Mouse (Mus musculus) limb, embryonic 13.5 days (tissue): ENCODE results near the gene Trpv4. TPM values are rescaled to one million over a fixed set of nuclear protein-coding genes. Genes with fewer than 3 reads are reported as not detected.

ENCODE experiments used
- ATAC-seq: fragments of 200-750 bp; cut with Nextera tagmentation; 2 replicates; pipeline ENCODE4 v1.8.0; 2017; ENCODE audit warnings: low read depth, moderate number of reproducible peaks, moderate TSS enrichment; ENCODE audit not compliant: low FRiP score
- H3K27ac ChIP-seq: fragments of 300-500 bp; sonication (generic); 2 replicates; pipeline ENCODE4 v1.5.1; 2015; ENCODE audit warnings: inconsistent platforms, mild to moderate bottlenecking, moderate library complexity
- H3K27me3 ChIP-seq: fragments of 300-500 bp; sonication (generic); 2 replicates; pipeline ENCODE4 v1.6.1; 2015; ENCODE audit warnings: mild to moderate bottlenecking, inconsistent platforms
- H3K36me3 ChIP-seq: fragments of 300-500 bp; sonication (generic); 2 replicates; pipeline ENCODE4 v1.6.1; 2015; ENCODE audit warnings: inconsistent platforms, mild to moderate bottlenecking, moderate library complexity
- H3K4me1 ChIP-seq: fragments of 300-500 bp; sonication (generic); 2 replicates; pipeline ENCODE4 v1.6.1; 2015; ENCODE audit warnings: inconsistent platforms
- H3K4me2 ChIP-seq: fragments of 300-500 bp; sonication (generic); replicated peaks from 2 replicates; pipeline ENCODE4 v1.6.1; 2015; ENCODE audit warnings: inconsistent platforms, mild to moderate bottlenecking, moderate library complexity
- H3K4me3 ChIP-seq: fragments of 300-500 bp; sonication (generic); 2 replicates; pipeline ENCODE4 v1.5.1; 2015; ENCODE audit warnings: moderate library complexity, mild to moderate bottlenecking, inconsistent platforms
- H3K9ac ChIP-seq: fragments of 300-500 bp; sonication (generic); 2 replicates; pipeline ENCODE4 v1.6.1; 2015; ENCODE audit warnings: mild to moderate bottlenecking, inconsistent platforms
- H3K9me3 ChIP-seq: fragments of 300-500 bp; sonication (generic); 2 replicates; pipeline ENCODE4 v1.6.1; 2016; ENCODE audit warnings: inconsistent platforms
- WGBS: fragments of 180-500 bp; shearing (Covaris S2); methylation state at CpG from one replicate; pipeline ENCODE4 v1.1.7; 2015; 5-methylcytosine and 5-hydroxymethylcytosine counted together
- polyA plus RNA-seq: library from polyadenylated mRNA; unstranded; fragments of >200 nt; fragmentation: Nextera tagmentation; extraction: Ambion mirVana; gene quantifications from 2 replicates; pipeline ENCODE4 v1.2.1, GENCODE M21; 2015

The Trpv4 gene
- polyA plus RNA-seq, 1 experiment from 2014 or later = 11.8 TPM

DNA sequence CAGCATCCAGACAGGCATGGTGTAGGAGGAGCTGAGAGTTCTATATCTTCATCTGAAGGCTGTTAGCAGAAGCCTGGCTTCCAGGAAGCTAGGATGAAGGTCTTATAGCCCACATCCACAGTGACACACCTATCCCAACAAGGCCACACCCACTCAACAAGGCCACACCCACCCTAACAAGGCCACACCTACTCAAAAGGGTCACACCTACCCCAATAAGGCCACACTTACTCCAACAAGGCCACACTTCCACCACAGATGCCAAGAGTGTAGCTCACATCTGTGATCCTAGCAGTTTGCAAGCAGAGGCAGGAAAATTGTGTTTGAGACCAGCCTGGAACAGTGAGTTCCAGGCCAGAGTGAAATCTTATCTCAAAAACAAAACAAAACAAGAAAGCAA, 29.7 kb upstream of the Trpv4 start:
- Histone ChIP-seq H3K27ac (no peak overlapping the region), H3K4me3 (no peak overlapping the region), H3K9ac (no peak overlapping the region), H3K36me3 (no peaks in the 10 kb centered on the region), H3K27me3 (no peaks in the 10 kb centered on the region), H3K9me3 (no peaks in the 10 kb centered on the region), H3K4me2 (no peak overlapping the region), H3K4me1 (peaks cover 31% of the 10 kb centered on the region)
- no peak for ATAC-seq

DNA sequence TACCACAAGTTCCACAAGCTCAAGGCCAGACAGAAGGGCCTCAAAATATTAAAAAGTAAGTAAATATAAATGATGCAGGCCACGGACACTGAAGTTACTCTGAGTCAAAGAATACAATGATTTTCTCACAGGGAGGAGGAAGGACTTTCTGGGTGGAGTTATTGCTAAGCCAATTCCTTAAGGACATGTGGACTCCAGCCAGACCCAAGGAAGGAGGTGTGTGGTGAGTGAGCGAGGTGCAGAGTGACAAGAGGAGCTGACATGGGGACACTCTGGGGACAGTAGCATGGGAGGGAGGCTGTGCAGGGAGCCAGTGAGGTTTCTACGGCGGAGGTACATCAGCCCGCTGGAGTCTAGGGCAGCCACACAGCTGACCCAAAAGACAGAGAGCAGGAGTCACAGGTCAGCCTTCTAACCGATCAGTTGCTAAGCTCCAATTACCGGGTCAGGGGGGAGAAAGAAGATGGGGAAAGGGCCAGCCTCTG, 28.5 kb upstream of the Trpv4 start:
- Histone ChIP-seq H3K27ac (no peak overlapping the region), H3K4me2 (no peak overlapping the region), H3K4me3 (no peak overlapping the region), H3K9me3 (no peaks in the 10 kb centered on the region), H3K4me1 (peaks cover 36% of the 10 kb centered on the region), H3K27me3 (no peaks in the 10 kb centered on the region), H3K9ac (peak overlapping the region; percentile 13; the same call in 1 of the 2 replicates), H3K36me3 (no peaks in the 10 kb centered on the region)
- ATAC-seq = no peak
- 63% methylated on average over 7 of the region's 7 CpGs for WGBS

DNA sequence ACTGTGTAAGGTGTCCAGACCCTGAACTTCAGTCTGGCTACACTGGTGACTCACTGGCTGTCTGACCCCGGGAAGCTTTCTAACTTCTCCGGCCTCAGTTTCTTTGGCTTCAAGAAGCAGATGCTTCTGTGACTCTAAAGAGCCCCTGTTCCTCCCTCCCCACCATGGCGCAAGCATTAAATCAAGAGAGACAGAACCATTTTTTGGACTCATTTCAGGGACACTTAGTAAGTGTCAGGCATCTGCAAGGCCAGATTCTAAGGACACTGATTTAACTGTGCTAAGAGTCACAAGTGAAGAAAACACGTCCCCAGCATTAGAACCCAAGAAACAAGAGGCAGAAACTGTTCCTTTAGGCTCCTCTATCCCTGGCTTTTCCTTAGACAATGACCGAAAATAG, 27.8 kb upstream of the Trpv4 start:
- no peak overlapping the region for H3K4me3 ChIP-seq
- H3K4me2 ChIP-seq = no peak overlapping the region
- H3K9me3 ChIP-seq = no peaks in the 10 kb centered on the region
- no peaks in the 10 kb centered on the region for H3K27me3 ChIP-seq
- H3K36me3 ChIP-seq = no peaks in the 10 kb centered on the region
- ATAC-seq = no peak
- peaks cover 39% of the 10 kb centered on the region for H3K4me1 ChIP-seq
- H3K9ac ChIP-seq = no peak overlapping the region
- no peak overlapping the region for H3K27ac ChIP-seq
- 88% methylated on average over 5 of the region's 5 CpGs for WGBS

DNA sequence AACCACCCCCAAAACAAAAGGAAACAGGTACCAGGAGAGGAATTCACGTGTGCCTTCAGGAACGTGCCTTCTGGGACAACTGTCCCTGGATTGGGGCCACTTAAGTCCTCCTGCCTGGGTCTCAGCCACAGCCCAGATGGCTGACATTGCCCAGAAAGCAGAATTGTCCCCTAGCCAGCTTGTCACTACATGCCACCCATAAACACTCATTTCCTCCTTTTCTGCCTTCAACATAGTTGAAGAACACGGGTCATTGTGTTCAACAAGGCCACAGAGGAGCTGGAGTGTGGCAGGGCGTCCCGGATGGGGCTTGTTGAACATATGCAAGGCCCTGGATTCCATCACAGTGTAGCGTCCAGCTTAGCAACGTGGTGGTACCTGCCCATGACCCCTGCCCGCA, 23.5 kb upstream of the Trpv4 start:
- H3K4me2 ChIP-seq = no peak overlapping the region
- no peak overlapping the region for H3K4me3 ChIP-seq
- peaks cover 16% of the 10 kb centered on the region for H3K36me3 ChIP-seq
- 69% methylated on average over 8 of the region's 8 CpGs for WGBS
- H3K27me3 ChIP-seq = no peaks in the 10 kb centered on the region
- H3K4me1 ChIP-seq = peaks cover 32% of the 10 kb centered on the region
- ATAC-seq = no peak
- H3K9me3 ChIP-seq = no peaks in the 10 kb centered on the region
- H3K9ac ChIP-seq = 0 out of 2 replicates have a peak overlapping the region, but pooled peaks have one; percentile 19
- peak overlapping the region; percentile 44; the same call in 1 of the 2 replicates for H3K27ac ChIP-seq

DNA sequence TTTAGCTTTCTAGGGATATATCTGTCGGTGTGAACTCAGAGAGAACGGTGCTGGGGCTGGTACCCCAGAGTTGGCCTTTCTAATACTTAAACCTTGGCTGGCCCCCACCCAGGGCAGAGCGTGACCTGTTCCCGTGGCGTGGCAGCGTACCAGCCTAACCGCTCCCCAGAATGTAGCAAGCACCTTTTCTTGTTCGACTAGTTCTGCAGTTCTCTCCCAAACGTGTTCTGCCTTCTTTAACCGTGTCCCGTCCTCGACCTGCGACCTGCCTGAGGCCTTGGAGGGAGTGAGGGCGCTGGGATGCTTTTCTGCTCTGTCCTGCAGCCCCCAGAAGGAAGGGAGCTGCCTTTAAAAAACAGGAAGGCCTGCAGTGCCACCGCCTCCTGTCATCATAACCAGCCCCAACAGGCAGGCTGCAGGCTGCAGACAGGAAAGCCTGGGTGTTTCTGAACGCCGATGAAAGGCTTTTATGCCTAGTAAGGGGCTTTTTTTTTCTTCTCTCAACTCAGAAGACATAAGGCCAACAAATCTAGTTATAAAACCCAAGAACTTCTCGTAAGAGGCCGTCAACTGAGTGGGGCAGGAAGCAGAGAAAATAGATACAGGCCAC, 22.6 kb upstream of the Trpv4 start:
- Histone ChIP-seq H3K27ac (no peak overlapping the region), H3K27me3 (no peaks in the 10 kb centered on the region), H3K4me1 (peaks cover 32% of the 10 kb centered on the region), H3K36me3 (peaks cover 25% of the 10 kb centered on the region), H3K4me3 (no peak overlapping the region), H3K4me2 (no peak overlapping the region), H3K9me3 (no peaks in the 10 kb centered on the region), H3K9ac (peak overlapping the region; percentile 19; the same call in 1 of the 2 replicates)
- ATAC-seq = no peak
- 61% methylated on average over 19 of the region's 19 CpGs for WGBS

DNA sequence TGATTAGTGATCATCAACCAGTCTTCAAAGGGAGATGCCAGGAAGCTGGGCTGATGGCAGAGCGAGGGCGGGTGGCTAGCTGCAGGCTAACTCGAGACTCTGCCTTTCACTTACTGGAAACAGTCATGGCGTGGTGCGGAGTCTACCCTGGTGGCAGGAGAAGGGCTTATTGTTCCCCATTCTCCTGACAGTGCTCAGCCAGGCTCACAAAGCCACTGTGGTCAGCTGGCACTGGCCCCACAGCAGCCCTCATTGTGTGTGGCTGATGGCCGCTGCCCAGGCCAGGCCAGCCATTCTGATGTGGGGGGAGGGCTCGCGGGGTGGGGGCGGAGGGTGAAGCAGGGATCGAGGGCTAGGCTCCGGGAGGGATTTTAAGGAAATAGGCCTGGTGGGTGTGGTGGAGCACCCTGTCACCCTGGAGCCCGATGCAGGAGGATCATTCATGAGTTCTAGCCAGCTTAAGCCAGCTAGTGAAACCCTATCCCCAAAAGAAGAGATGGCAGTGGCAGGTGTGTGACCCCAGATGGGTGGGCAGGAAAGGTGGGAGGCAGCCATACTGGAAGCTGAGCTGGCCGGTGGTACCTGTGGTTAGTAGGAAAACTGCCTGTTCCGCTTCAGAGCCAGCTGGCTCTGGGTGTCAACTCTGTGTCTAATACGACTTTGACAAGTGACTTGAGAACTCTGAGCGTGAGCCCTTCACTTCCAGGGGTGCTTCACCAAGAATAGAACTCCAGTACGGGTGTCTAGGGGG, 21.8 kb upstream of the Trpv4 start:
- 73% methylated on average over 17 of the region's 17 CpGs for WGBS
- ATAC-seq = no peak
- Histone ChIP-seq H3K9me3 (no peaks in the 10 kb centered on the region), H3K27me3 (no peaks in the 10 kb centered on the region), H3K27ac (no peak overlapping the region; the same call in 1 of the 2 replicates), H3K4me3 (no peak overlapping the region), H3K36me3 (peaks cover 30% of the 10 kb centered on the region), H3K9ac (no peak overlapping the region), H3K4me2 (no peak overlapping the region), H3K4me1 (peaks cover 32% of the 10 kb centered on the region)

DNA sequence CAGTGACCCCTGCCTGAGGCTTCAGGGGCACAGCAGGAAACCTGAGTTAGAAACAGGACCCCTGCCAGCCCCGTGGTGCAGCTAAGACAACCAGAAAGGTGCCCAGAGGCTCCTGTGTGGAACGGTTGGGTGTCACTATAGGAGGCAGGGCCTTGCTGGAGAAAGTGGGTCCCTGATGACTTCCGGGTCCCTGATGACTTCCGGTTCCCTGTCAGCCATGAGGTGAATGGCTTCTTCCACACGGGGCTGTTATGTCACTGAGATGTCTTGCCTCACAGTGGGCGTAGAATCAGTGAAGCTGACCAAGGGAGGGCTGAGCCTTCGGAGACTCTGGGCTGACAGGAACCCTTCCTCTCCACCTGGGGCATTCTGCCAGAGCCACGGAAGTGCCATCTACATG, 16.4 kb upstream of the Trpv4 start:
- no peak overlapping the region for H3K4me3 ChIP-seq
- H3K27me3 ChIP-seq = no peaks in the 10 kb centered on the region
- H3K4me2 ChIP-seq = no peak overlapping the region
- no peak overlapping the region for H3K9ac ChIP-seq
- 88% methylated on average over 8 of the region's 8 CpGs for WGBS
- H3K4me1 ChIP-seq = no peaks in the 10 kb centered on the region
- peaks cover 61% of the 10 kb centered on the region for H3K36me3 ChIP-seq
- no peaks in the 10 kb centered on the region for H3K9me3 ChIP-seq
- ATAC-seq = no peak
- H3K27ac ChIP-seq = no peak overlapping the region

DNA sequence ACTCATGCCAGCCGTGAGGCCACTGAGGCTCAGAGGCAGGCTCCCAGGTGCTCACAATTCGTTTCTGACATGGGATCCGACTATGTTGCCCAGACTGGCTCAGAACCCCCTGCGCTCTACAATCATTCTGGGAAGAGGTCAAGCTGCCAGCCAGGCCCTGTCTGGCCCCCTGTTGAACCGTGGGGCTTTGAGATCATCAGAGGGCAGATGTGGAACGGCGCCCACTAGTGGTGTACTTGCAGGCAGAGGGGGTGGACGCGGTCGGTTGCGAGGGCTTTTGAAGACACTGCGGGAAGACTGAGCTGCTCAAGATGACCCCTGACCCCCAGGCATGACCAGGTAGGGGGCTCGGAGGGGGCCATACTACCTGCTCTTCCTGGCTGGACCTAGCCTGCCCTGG, 14.9 kb upstream of the Trpv4 start:
- Histone ChIP-seq H3K9me3 (no peaks in the 10 kb centered on the region), H3K36me3 (peaks cover 62% of the 10 kb centered on the region), H3K27ac (no peak overlapping the region)

DNA sequence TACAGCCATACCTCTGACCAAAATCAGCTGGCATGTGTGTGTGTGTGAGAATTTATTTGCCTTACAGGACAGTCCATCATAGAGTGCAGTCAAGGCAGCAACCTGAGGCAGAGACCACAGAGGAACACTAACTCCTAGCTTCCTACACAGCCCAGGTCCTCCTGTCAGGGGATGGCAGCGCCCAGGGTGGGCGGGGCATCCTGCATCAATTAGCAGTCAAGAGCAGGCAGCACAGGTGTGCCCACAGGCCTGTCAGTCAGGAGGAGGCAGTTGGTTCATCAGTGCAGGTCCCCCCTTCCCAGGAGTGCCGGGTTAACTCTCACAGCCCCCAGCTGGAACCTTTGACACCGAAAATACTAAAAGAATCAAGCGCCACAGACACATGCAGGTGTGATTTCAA, 10.8 kb upstream of the Trpv4 start:
- H3K9me3 ChIP-seq = no peaks in the 10 kb centered on the region
- H3K36me3 ChIP-seq = peaks cover 25% of the 10 kb centered on the region
- H3K4me1 ChIP-seq = peaks cover 24% of the 10 kb centered on the region
- H3K9ac ChIP-seq = no peak overlapping the region
- 87% methylated on average over 5 of the region's 5 CpGs for WGBS
- ATAC-seq = no peak
- H3K4me3 ChIP-seq = no peak overlapping the region
- no peak overlapping the region for H3K4me2 ChIP-seq
- H3K27ac ChIP-seq = no peak overlapping the region
- no peaks in the 10 kb centered on the region for H3K27me3 ChIP-seq

More for the DNA sequence above, 14.9 kb upstream of the Trpv4 start:
- Histone ChIP-seq H3K4me2 (no peak overlapping the region), H3K9ac (no peak overlapping the region), H3K27me3 (no peaks in the 10 kb centered on the region), H3K4me3 (no peak overlapping the region), H3K4me1 (0 out of 2 replicates have a peak, but pooled peaks cover under 1% of the 10 kb centered on the region)
- ATAC-seq = no peak
- 86% methylated on average over 13 of the region's 13 CpGs for WGBS

DNA sequence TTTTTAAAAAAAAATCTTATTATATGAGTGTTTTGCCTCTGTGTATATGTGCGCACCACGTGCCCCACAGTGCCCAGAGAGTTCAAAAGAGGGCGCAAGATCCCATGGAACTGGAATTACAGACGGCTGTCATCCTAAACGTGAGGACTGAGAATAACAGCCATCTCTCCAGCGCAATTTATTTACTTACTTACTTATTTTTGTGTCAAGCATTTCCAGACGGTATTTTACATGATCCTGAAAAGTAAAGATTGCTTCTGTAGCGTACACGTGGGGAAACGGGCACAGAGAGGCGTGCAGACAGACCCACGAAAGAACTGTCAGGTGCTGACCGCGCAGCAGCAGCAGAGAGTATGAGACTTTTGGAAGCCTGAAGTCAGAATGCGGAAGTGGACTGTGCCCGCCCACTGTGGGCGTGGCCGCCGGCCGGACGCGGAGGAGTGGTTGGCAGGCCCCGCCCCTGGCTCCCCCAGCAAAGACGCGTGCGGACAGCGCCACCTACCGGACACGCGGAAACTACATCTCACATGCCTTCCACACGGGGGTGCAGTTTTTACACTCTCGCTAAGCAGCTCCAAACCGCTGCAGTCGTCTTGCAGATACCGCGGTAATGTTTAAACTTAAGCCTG, 9.1 kb upstream of the Trpv4 start:
- Histone ChIP-seq H3K9ac (no peak overlapping the region), H3K9me3 (no peaks in the 10 kb centered on the region), H3K27me3 (no peaks in the 10 kb centered on the region), H3K4me2 (peak overlapping the region; percentile 61), H3K4me1 (peaks cover 24% of the 10 kb centered on the region), H3K27ac (no peak overlapping the region), H3K4me3 (peak overlapping the region; percentile 30), H3K36me3 (peaks cover 11% of the 10 kb centered on the region)
- peak; percentile 90 for ATAC-seq
- 5% methylated on average over 36 of the region's 36 CpGs for WGBS

DNA sequence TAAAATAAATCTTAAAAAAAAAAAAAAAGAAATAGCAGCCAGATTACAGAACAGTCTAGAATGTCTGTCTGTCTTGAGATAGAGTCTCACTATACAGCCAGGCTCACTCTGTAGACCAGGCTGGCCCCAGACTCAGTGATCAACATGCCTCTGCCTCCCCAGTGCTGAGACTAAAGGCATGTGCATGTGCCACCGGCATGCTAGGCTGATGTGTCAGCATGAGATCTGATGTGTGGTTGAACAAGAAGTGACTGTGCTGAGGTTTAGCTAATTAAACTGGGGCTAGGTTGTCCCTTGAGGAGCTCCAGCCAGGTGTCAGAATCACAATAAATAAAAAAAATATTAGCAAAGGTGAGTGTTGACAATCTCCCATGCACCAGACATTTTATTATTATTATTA, 8.4 kb upstream of the Trpv4 start:
- H3K27ac ChIP-seq = no peak overlapping the region
- H3K36me3 ChIP-seq = peaks cover 11% of the 10 kb centered on the region
- no peak overlapping the region for H3K4me3 ChIP-seq
- no peak for ATAC-seq
- no peak overlapping the region for H3K4me2 ChIP-seq
- no peaks in the 10 kb centered on the region for H3K27me3 ChIP-seq
- WGBS = 63% methylated on average over 1 of the region's 1 CpGs
- H3K9me3 ChIP-seq = no peaks in the 10 kb centered on the region
- no peak overlapping the region for H3K9ac ChIP-seq
- H3K4me1 ChIP-seq = peaks cover 24% of the 10 kb centered on the region

DNA sequence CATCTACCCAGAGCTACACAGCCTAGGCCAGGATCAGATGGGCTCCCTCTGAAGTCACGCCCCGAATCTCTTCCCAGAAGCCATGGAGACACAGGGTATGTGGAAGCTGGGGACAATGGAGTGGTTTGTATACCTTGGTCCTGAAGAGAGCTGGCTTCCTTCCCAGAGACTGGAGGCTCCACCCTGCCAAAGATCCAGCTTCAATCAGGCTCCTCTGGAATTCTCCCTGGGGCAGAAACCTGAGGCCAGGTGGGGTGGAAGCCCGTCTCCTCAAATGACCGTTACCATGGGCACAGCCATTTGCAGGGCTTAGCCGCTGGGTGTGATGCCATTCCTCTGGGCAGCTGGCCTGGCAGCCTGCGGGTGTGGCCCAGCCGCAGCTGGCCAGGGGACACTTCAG, 6.5 kb upstream of the Trpv4 start:
- Histone ChIP-seq H3K27ac (peak overlapping the region; percentile 52; the same call in 1 of the 2 replicates), H3K4me1 (peaks cover 24% of the 10 kb centered on the region), H3K9ac (peak overlapping the region; percentile 31; the same call in 1 of the 2 replicates), H3K27me3 (peaks cover 13% of the 10 kb centered on the region), H3K4me2 (peak overlapping the region; percentile 11; the same call in 1 of the 2 replicates), H3K36me3 (peaks cover 4% of the 10 kb centered on the region; the same call in 1 of the 2 replicates), H3K9me3 (no peaks in the 10 kb centered on the region), H3K4me3 (no peak overlapping the region)
- WGBS = 43% methylated on average over 7 of the region's 7 CpGs
- ATAC-seq = peak; percentile 38; the same call in 1 of the 2 replicates
